Mouse (Mus musculus): Measurements from ENCODE around the gene Bcas1.
"Not testable (repeated sequence)": the region's sequence is repeated elsewhere in the genome, so short reads cannot be mapped to it uniquely, and the experiment has no call there.

Bcas1 gene

DNA sequence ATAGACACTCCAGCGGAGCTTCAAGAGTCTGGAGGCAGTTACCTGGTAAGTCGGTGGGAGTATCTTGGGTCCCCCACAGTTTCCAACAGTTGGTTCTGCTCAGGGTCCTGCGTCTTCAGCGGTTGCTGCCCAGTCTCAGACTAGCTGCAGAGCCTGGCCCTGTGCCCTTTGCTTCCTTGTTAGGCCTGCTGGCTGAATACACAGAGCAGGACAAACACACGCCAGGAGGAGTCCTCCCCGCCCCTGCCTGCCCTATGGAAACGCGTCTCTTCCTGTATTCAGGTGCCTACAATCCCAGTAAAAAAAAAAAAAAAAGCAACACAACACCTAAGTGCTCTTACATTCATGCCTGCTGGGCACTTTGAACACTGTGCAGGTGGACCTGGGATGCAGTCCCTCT, at the start of gene Bcas1:
Gene Bcas1, minus strand, starts transcription at position 142 of the 400 bp plus-strand sequence.
- DNase-seq (ENCODE audit: low spot score in 2 of 2): no peak

DNA sequence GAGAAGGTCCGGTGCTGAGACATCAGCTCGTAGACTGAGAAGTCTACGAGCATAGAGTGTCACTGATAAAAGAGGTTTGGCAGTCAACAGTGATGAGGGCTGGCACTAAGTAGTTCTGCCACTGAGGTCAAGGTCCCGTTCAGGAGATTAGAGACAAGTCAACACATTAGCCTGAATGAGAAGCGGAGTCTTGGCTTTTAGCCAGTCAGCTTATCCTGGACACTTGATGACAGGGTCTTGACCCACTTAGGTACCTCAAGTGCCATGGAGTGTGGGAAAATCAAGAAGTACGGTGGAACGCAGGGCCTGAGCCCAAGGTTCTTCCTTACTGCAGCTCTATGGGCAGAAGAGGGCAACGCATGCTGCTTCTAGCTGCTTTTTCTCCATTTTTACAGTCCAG, 49.0 kb upstream of the Bcas1 start:
- DNase-seq (ENCODE audit: low spot score in 2 of 2): no peak

DNA sequence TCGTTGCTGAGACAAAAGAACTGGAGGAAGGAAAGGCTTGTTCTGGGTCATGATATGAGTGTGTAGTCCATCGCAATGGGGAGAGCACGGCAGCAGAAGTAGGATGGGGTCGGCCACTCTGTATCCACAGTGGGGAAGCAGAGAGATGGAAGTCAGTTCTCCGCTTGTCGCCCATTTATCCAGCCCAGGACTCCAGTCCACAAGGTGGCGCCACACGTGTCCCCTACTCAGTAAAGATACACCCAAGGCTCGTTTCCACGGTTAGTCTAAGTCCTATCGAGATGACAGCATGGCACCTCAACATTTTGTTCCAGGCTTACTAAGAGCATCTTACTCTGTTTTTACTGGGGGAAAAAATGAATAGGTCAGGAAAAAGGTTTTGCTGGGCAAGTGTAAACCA, 48.6 kb upstream of the Bcas1 start:
- no peak for DNase-seq (ENCODE audit: low spot score in 2 of 2)

- DNase-seq (ENCODE audit: low spot score in 2 of 2): no peak
Observed at GRCm38 (mm10) chr2:170475164-170475563, 47.5 kb upstream of the Bcas1 start.

DNA sequence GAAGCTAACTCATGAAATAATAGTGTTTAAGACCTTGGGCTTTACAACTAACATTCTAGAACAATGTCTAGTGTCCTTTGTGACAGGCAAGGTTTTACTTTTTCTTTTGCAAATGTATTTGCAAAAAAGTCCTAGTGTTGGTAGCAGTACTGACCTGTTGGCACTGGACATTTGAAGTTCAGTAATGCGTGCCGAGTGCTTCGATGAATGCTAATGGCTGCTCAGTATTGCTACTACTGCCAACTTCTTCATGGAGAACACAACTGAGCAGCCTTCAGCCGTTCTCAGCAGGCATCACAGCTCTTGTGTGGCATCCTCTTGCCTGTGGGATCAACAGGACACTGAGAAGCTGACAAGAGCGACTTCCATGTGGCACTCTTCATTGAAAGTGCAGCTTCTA, 46.5 kb upstream of the Bcas1 start:
- no peak for DNase-seq (ENCODE audit: low spot score in 2 of 2)

DNA sequence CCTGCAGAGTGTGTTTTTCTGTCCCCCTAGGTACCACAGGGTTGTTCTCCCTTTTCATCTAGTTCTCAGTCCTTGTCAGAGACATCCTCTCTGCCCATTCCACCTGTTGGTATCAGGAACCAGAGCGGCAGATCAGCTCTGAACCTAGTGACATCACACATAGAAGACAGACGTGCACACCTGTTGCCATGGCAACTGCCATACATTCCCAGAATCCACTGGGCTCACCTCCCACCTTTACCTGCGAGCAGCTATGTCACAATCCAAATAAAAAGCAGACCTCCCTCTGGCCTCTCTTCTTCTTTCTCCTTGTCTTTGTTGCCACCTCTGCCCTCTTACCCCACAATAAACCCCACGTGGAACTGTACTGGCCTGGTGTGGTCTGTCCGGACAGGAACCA, 42.9 kb upstream of the Bcas1 start:
- no peak for DNase-seq (ENCODE audit: low spot score in 2 of 2)

DNA sequence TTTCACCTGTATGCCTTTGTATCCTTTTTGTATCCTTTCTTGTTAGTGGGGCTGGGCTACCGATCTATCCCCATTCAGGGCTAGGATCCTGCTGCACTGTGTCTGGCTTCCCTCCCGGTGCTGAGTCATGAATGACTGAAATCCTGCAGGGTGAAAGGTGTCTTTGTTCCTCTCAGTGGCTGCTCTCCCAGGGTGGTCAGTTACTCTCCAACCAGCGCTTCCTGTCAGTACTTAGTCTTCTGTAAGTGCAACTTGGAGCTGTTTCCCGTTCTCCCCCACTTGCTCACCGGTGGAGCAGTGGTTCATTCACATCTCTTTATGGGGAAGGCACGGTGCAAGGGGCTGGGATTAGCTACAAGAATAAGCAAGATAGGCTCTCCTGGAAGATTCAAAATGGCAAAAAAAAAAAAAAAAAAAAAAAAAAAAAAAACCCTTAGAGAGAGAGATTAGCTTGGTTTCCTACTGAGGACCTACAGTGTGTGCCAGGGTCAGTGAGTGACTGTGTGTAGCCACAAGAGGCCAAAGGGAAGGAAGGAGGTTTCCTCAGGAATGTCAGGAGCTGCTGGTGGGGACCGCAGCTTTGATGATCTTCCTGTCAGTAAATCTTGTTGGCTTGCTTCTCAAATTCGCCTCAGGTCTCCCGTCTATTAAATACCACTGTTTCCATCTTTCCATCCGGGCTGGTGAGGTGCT, 42.1 kb upstream of the Bcas1 start:
- no peak for DNase-seq (ENCODE audit: low spot score in 2 of 2)

DNA sequence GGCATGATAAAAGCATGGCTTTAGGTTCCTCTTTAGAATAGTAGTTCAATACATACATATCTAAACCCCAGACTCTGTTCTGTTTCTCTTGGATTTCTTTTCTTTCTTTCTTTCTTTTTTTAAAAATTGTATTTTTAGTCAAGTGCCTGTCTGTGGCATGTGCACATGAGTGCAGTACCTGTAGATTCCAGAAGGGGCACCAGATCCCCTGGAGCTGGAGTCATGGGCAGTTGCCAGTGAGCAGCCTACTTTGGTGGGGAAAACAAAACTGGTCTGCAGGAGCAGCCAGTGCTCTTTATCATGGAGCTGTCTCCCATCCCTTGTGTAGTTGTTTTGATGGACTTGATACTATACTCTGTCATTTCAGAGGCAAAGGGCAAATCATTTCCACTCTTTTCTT, 40.4 kb upstream of the Bcas1 start:
- DNase-seq (ENCODE audit: low spot score in 2 of 2): peak in 1 of 2 experiments; percentile 67

DNA sequence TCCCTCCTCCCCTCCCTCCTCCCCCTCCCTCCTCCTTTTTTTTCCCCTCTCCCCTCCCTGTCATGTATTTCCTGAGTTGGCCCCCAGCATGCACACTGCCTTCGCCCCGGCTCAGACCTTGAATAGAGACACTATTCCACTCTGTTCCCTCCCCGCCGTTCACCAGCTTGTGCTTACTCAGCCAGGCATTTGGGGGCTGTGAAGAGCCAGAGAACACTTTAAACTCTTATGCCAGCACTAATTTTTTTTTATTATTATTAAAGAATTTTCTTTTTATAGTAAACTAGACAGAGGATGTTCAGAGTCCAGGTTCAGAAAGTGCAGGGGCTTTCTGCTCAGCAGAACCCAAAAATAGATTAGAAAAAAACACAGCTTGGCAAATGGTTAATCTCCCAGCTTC, 37.2 kb upstream of the Bcas1 start:
- no peak for DNase-seq (ENCODE audit: low spot score in 2 of 2)

DNA sequence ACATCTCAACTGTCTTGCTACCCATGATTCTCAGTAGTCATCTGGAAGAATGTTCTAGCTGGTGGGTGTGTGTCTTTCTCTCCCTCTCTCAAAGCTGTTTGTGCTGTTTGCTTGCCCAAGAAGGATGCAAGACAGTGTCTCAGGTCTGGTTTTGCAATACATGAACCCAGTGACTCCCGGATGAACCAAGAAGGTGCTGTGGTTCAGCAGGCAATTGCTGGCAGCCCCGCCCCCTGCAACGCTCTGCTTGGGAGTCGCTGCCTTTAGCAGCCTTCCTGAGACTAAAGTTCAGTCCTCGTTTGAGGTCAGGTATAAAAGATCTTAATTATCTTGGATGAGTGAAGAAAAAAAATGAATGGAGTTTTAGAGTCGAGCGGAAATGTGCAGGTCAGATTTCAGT, 34.0 kb upstream of the Bcas1 start:
- DNase-seq (ENCODE audit: low spot score in 2 of 2): no peak

DNA sequence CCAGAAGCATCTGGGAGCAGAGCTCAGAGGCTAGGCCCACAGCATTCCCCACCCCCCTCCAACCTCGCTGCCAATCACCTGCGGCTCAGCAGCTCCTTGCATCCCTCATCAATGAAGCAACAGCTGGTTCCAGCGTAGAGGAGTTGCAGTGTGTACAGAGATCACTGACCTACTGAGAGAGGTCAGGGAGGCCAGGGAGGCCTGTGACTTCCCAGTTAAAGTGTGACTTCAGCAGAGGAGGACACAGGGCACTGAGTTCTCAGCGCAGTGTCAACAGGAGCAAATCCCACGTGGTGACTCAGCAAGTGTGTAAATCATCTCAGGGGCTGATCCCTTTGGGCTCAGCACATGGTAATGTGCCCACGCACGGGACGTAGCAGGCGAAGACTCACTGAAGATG, 32.2 kb upstream of the Bcas1 start:
- no peak for DNase-seq (ENCODE audit: low spot score in 2 of 2)

DNA sequence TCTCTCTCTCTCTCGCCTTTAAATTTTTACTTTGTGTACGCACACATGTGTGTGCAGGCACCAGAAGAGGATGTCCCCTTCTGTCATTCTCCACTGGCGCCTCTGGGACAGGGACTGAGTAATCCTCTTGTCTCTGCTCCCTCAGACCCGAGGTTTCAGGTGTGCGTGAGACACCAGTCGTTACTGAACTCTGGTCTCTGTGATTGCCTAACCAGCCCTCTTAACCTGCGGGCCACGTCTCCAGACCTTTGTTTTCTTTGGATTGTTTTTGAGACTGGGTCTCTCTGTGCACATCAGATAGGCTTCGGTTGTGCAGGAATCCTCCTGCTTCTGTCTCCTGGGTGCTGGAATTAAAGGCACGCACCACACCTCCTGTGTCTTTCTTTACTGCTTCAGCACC, 31.5 kb upstream of the Bcas1 start:
- DNase-seq (ENCODE audit: low spot score in 2 of 2): no peak

DNA sequence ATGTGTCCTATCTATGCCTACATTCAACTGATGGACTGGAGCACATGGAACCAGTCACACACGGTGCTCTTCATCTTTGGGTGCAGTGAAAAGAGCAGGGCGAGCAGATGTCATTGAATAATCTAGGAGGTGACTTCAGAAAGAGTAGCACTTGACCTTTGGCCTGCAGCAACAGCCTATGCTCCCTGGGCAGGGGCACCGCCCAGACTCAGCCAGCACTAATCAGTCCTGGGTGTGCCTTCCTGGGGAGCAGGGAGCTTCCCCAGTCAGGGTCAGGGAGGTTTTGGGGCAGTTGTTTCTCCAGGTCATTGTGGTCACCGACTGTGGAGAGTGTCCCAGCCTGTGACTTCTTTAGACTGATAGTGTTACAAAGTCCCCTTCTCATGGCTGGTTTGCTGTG, 26.2 kb upstream of the Bcas1 start:
- not testable (repeated sequence) for DNase-seq (ENCODE audit: low spot score in 2 of 2)

GRCm38 (mm10) chr2:170450933-170451332, 23.3 kb upstream of the Bcas1 start:
- DNase-seq (ENCODE audit: low spot score in 2 of 2): peak; percentile 60 to 84

DNA sequence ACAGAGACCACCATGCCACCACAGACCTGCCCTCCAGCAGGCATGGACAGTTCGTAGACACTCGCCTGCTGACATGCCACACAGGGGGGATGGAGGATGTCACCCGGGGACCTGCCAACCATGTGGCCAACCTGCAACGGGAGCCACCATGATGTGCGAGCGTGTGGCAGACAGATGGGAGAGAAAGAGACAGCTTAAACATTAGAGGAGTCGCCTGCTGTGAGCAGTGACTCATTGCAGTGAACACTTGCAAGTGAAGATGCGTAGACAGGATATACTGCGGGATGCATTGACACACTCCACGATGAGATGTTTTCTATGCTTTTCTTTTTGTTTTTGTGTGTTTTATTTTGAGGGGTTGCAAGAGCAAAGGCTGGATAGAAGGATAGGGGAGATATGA, 20.0 kb upstream of the Bcas1 start:
- no peak for DNase-seq (ENCODE audit: low spot score in 2 of 2)

DNA sequence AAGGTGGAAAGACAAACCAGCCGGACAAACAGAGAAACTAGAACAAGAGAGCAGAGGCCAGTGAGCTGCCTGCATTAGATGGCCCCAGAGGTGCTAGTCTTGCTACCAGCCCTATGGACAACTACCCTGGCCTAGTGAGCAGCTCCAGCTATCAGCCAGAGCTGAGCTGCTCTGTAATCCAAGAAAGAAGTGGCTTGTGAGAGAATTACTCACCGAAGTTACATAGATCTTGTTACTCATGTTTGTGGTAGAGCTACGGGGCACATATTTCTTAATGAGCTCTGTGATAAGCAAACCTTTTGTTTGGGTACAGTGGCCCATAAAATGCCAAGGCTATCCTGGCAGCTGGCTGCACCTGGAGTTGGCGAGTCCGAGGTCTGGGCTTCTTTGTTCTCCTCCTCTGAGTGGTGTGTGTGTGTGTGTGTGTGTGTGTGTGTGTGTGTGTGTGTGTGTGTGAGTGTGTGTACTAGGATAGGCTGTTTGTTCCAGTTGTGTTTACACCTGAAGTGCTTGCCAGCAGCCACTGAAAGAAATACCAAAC, 19.3 kb upstream of the Bcas1 start:
- no peak for DNase-seq (ENCODE audit: low spot score in 2 of 2)

- DNase-seq (ENCODE audit: low spot score in 2 of 2): no peak
Observed at GRCm38 (mm10) chr2:170445861-170446260, 18.2 kb upstream of the Bcas1 start.

- DNase-seq (ENCODE audit: low spot score in 2 of 2): no peak
Observed at GRCm38 (mm10) chr2:170442535-170442934, 14.9 kb upstream of the Bcas1 start.

DNA sequence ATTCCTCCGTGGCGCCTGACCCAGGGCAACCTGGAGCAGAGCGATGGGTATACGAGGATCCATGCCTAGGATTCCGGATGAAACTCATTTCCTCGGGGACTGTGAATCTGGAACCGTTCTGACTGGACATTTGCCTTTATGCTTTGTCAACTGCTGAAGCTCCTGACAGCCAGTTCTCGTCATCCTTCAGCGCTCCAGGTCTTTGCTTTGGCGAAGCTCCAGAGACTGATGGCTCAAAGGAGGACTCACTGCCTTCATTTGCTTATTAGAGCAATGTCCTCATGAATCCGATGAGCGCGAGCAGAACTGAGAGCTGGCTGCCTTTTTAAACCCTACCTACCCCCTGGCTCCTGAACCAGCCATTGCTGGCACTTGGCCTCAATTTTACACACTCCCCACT, 11.1 kb upstream of the Bcas1 start:
- no peak for DNase-seq (ENCODE audit: low spot score in 2 of 2)

DNA sequence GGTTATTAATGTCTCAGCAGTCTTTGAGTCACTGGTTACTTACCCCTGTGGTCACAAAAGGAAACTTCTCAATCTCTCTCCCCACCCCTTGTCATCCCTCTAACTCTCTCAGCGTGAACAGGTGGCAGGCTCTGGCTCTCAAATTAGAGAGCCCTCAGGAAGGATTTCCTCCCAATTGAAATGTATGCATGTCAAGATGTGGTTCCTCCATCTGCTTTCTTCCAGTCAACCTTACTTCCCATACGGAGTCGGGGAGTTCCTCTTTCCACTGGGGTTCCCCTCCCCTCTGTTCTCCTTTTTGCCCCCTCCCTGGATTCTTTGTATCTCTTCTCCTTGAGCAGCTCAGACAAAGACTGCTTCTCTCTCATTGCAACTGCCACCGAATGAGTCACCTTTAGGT, 8.6 kb upstream of the Bcas1 start:
- no peak for DNase-seq (ENCODE audit: low spot score in 2 of 2)

DNA sequence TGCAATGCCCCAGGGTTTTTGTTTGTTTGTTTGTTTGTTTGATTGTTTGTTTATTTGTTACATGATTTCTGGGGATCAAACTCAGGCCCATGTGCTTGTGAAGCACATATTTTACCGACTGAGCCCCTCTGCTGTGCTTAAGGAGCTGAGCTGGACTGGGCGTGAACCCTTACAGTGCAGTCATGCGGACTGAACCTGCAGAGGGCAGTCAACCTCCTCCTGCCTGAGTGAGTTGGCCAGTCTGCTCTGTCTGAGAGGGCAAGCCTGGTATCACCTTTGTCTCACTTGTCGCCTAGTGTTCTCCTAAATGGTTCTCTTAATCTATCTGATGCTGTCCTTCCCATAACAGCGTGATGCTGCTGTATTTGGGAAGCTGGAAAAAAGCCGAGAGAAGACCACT, 4.5 kb upstream of the Bcas1 start:
- DNase-seq (ENCODE audit: low spot score in 2 of 2): no peak

DNA sequence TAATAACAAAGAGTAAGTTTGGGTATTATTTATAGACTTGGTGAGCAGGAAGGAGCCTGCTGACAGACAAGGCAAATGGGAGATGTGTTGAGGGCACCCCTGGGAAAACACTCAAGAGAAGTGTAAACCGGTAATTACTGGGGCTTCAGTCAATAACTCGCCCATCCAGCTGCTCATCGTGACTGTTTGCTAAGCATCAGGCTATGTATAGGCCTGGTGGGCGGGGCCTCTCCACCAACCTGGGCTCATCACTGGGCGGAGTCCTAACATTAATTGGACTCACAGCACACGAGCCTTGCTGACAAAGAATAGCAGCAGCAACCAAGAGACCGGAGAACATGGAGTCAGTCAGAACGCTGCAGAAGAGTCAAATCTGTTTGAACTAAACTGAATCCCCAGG, 1.3 kb upstream of the Bcas1 start:
- no peak for DNase-seq (ENCODE audit: low spot score in 2 of 2)

DNA sequence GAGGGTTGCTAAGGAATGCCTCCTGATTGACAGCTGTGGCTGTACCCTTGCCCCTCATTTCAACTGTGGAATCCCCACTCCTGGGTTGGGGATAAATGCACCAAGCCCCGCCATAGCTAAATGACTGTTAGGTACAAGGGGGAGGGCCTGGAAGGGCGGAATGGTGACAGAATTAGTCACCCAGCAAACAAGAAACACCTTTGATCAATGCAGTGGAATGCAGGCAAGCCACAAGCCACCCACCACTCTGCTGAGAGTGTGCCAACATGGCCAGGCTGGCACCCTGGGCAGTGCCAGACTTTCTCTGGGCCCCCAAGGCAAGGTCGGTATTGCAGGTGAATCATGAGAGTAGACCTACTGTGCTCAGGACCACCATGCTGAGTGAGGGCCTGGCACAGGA, 3.5 kb downstream of the Bcas1 start:
- no peak for DNase-seq (ENCODE audit: low spot score in 2 of 2)

GRCm38 (mm10) chr2:170421924-170422323, 5.7 kb downstream of the Bcas1 start:
- DNase-seq (ENCODE audit: low spot score in 2 of 2): no peak

Data from spleen, postnatal 4 days (tissue).